Mouse (Mus musculus) stomach, embryonic 16.5 days (tissue): ENCODE results near the gene Serpinf2. TPM values are rescaled to one million over a fixed set of nuclear protein-coding genes. Genes with fewer than 3 reads are reported as not detected.

Experiments used
- ATAC-seq: fragments of 200-750 bp; cut with Nextera tagmentation; 2 replicates; pipeline ENCODE4 v1.8.0; 2017; ENCODE audit warnings: moderate number of reproducible peaks, moderate TSS enrichment; ENCODE audit not compliant: insufficient read depth, low FRiP score
- H3K27ac ChIP-seq: fragments of 300-500 bp; sonication (generic); 2 replicates; pipeline ENCODE4 v1.5.1; 2014; ENCODE audit warnings: low read length
- H3K27me3 ChIP-seq: fragments of 300-500 bp; sonication (generic); 2 replicates; pipeline ENCODE4 v1.6.1; 2014; ENCODE audit warnings: low read length, control low read depth, mixed read lengths; ENCODE audit not compliant: control insufficient read depth, insufficient read depth
- H3K36me3 ChIP-seq: fragments of 300-500 bp; sonication (generic); 2 replicates; pipeline ENCODE4 v1.6.1; 2014; ENCODE audit warnings: low read length; ENCODE audit not compliant: control insufficient read depth, insufficient read depth
- H3K4me1 ChIP-seq: fragments of 300-500 bp; sonication (generic); 2 replicates; pipeline ENCODE4 v1.6.1; 2014; ENCODE audit warnings: low read length, control low read depth, mixed read lengths; ENCODE audit not compliant: control insufficient read depth, insufficient read depth
- H3K4me2 ChIP-seq: fragments of 300-500 bp; sonication (generic); 2 replicates; pipeline ENCODE4 v1.6.1; 2014; ENCODE audit warnings: low read depth, low read length, mixed read lengths
- H3K4me3 ChIP-seq: fragments of 300-500 bp; sonication (generic); replicated peaks from 2 replicates; pipeline ENCODE4 v1.5.1; 2014; ENCODE audit warnings: mild to moderate bottlenecking, low read length
- H3K9ac ChIP-seq: fragments of 300-500 bp; sonication (generic); 2 replicates; pipeline ENCODE4 v1.6.1; 2014; ENCODE audit warnings: low read length
- H3K9me3 ChIP-seq: fragments of 300-500 bp; sonication (generic); replicated peaks from 2 replicates; pipeline ENCODE4 v1.6.1; 2016; ENCODE audit warnings: low read length, control low read depth; ENCODE audit not compliant: control insufficient read depth
- WGBS: fragments of 180-500 bp; shearing (Covaris S2); extraction: QIAGEN DNeasy Blood & Tissue Kit; methylation state at CpG from one replicate; pipeline ENCODE4 v1.1.7; 2014; 5-methylcytosine and 5-hydroxymethylcytosine counted together
- polyA plus RNA-seq: library from polyadenylated mRNA; unstranded; fragments of >200 nt; fragmentation: Nextera tagmentation; extraction: Ambion mirVana; gene quantifications from 2 replicates; pipeline ENCODE4 v1.2.1, GENCODE M21; 2015

Gene Serpinf2
- polyA plus RNA-seq: 65.3 and 68.3 TPM in 2 replicates

GRCm38 (mm10) chr11:75439363-75439762 lies at the start of gene Serpinf2:
Gene Serpinf2, minus strand, starts transcription at chr11:75439591.
- Histone ChIP-seq H3K9me3 (no peaks in the 10 kb centered on the region), H3K27ac (peak within 1 kb of the TSS; percentile 60), H3K36me3 (peaks cover under 1% of the 10 kb centered on the region; the same call in 1 of the 2 replicates), H3K4me2 (peak within 1 kb of the TSS; percentile 7; the same call in 1 of the 2 replicates), H3K9ac (no peak within 1 kb of the TSS; the same call in 1 of the 2 replicates), H3K4me3 (no peak within 1 kb of the TSS), H3K27me3 (no peaks in the 10 kb centered on the region), H3K4me1 (no peaks in the 10 kb centered on the region)
- ATAC-seq: peak; percentile 87
- WGBS: 61% methylated on average over 6 of the region's 6 CpGs

GRCm38 (mm10) chr11:75487496-75487895 lies 48.1 kb upstream of the Serpinf2 start:
- peak overlapping the region; percentile 67; the same call in 1 of the 2 replicates for H3K27ac ChIP-seq
- WGBS: 39% methylated on average over 6 of the region's 6 CpGs
- ATAC-seq: no peak

DNA sequence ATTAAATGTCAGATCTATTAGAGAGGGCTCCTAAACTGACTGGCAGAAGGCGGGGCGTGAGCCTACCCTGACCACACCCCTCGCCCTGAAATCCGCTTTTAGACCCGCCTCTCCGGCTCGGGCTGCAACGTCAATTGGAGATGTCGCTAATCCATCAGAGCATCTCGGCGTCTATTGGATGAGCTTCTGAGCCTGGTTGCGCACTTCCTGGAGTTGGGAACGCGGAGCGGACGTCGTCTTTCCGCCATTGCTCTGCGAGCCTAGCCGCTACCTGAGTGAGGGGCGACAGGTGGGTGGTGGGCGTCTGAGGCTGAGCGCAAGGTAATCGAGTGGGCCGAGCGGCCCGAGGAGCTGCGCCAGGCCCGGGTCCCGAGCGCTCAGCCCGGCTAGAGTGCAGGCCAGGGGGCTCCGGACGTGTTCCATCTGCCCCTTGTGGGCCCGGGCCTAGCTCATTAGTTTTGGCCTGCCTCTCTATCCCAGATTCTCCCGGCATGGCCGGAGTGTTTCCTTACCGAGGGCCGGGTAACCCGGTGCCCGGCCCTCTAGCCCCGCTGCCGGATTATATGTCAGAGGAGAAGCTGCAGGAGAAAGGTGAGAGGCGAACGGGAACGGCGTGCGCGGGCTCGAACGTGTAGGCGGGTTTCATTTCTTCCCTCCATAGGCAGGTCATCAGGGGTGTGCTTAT lies 47.4 kb upstream of the Serpinf2 start, which contains the start of gene Prpf8:
Gene Prpf8, plus strand, starts transcription at position 216 of the 685 bp plus-strand sequence.
- peaks cover 7% of the 10 kb centered on the region for H3K4me1 ChIP-seq
- no peaks in the 10 kb centered on the region for H3K27me3 ChIP-seq
- H3K9ac ChIP-seq: peak within 1 kb of the TSS; percentile 98
- H3K27ac ChIP-seq: peak within 1 kb of the TSS; percentile 67
- WGBS: under 1% methylated on average over 52 of the region's 52 CpGs
- no peaks in the 10 kb centered on the region for H3K9me3 ChIP-seq
- H3K4me3 ChIP-seq: peak within 1 kb of the TSS; percentile 99
- peak within 1 kb of the TSS; percentile 93 for H3K4me2 ChIP-seq
- H3K36me3 ChIP-seq: peaks cover 17% of the 10 kb centered on the region
- peak; percentile 100 for ATAC-seq

More at GRCm38 (mm10) chr11:75487496-75487895, 48.1 kb upstream of the Serpinf2 start:
- peaks cover 7% of the 10 kb centered on the region for H3K4me1 ChIP-seq
- H3K9ac ChIP-seq: peak overlapping the region; percentile 98
- peak overlapping the region; percentile 93 for H3K4me2 ChIP-seq
- H3K27me3 ChIP-seq: no peaks in the 10 kb centered on the region
- H3K4me3 ChIP-seq: peak overlapping the region; percentile 99
- H3K36me3 ChIP-seq: peaks cover 17% of the 10 kb centered on the region
- H3K9me3 ChIP-seq: no peaks in the 10 kb centered on the region

- H3K9me3 ChIP-seq: no peaks in the 10 kb centered on the region
- peaks cover 11% of the 10 kb centered on the region; the same call in 1 of the 2 replicates for H3K36me3 ChIP-seq
- no peak overlapping the region for H3K9ac ChIP-seq
- WGBS: 27% methylated on average over 3 of the region's 3 CpGs
- H3K4me1 ChIP-seq: peaks cover 7% of the 10 kb centered on the region
- H3K27me3 ChIP-seq: no peaks in the 10 kb centered on the region
- H3K27ac ChIP-seq: no peak overlapping the region
- ATAC-seq: peak; percentile 23; the same call in 1 of the 2 replicates
- H3K4me3 ChIP-seq: peak overlapping the region; percentile 99; the same call in 1 of the 2 replicates
- H3K4me2 ChIP-seq: peak overlapping the region; percentile 31
These were observed 46.8 kb upstream of the Serpinf2 start for GRCm38 (mm10) chr11:75486192-75486591.

DNA sequence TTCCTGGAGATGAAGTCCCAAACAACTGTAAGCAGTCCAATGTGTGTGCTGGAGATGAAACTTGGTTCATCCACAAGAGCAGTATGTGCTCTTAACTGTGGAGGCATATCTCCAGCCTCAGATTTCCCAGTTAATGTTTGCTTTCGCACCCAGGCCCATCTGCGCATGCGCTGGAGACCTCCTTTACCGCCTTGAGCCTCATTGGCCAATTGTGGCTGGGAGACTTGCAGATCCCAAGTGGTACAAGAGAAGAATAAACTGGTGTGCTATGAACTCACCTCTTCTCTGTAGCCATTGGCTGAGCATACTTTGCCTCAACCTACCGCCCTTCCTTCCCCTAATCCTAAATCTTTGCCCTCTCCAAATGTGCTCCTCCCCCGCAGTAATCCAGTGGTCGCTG lies 34.0 kb upstream of the Serpinf2 start:
- 55% methylated on average over 7 of the region's 7 CpGs for WGBS
- ATAC-seq: no peak

DNA sequence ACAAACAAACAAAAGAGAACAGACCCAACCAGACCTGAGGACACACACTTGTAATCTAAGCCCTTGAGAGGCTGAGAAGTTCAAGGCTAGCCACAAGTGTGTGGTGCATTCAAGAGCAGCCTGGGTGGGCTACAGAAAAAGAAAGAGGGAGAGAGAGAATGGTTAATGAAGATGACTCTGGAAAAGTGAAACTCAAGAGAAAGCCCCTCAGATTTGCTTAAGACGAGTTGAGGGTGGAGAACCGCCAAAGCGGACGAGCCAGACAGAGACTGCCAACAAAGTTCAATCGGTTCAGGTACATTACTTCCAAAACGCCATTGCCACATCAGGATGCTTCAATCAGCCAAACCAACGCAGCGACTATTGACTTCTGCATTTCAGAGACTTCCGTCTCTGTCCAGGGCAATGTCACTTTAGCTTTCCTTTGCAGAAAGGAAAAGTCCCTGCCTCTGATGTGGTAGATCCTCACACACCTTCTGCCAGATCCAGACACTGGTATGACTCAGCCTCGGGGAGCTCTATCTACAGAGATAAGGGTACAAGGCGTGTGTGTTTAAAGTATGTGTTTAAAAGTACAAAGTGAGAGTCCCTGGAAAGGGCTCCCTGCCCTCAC lies 33.2 kb upstream of the Serpinf2 start:
- Histone ChIP-seq H3K4me2 (no peak overlapping the region), H3K27me3 (no peaks in the 10 kb centered on the region), H3K4me3 (no peak overlapping the region), H3K9me3 (no peaks in the 10 kb centered on the region), H3K9ac (no peak overlapping the region), H3K27ac (no peak overlapping the region), H3K36me3 (no peaks in the 10 kb centered on the region), H3K4me1 (peaks cover 6% of the 10 kb centered on the region)
- no peak for ATAC-seq
- 67% methylated on average over 11 of the region's 11 CpGs for WGBS

More for the DNA sequence above, 34.0 kb upstream of the Serpinf2 start:
- Histone ChIP-seq H3K9me3 (no peaks in the 10 kb centered on the region), H3K27me3 (no peaks in the 10 kb centered on the region), H3K4me1 (peaks cover 3% of the 10 kb centered on the region), H3K27ac (no peak overlapping the region), H3K4me3 (no peak overlapping the region), H3K9ac (no peak overlapping the region), H3K4me2 (no peak overlapping the region), H3K36me3 (no peaks in the 10 kb centered on the region)

DNA sequence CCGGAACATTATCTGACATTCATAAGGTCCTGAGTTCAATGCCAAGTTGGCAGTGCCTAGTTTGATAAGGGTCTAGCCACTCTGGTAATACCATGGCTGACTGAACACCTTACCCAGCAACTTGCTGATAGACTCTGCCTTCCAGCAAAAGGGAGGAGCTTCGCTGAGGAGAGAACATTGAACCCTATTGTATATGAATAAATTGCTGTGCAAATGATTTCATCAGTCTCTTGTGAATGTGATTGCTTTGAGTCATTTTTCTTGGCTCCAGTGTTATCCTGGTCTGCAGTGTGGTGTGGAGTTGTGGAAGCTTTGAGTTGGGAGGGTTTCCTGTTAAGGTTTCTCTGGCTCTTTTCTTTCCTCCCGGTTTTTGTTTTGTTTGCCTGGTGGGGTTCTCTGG lies 31.3 kb upstream of the Serpinf2 start:
- Histone ChIP-seq H3K4me3 (no peak overlapping the region), H3K4me2 (no peak overlapping the region), H3K27me3 (no peaks in the 10 kb centered on the region), H3K27ac (no peak overlapping the region), H3K36me3 (0 out of 2 replicates have a peak, but pooled peaks cover under 1% of the 10 kb centered on the region), H3K9me3 (no peaks in the 10 kb centered on the region), H3K4me1 (peaks cover 8% of the 10 kb centered on the region), H3K9ac (no peak overlapping the region)
- WGBS: 80% methylated on average over 3 of the region's 3 CpGs
- ATAC-seq: no peak

DNA sequence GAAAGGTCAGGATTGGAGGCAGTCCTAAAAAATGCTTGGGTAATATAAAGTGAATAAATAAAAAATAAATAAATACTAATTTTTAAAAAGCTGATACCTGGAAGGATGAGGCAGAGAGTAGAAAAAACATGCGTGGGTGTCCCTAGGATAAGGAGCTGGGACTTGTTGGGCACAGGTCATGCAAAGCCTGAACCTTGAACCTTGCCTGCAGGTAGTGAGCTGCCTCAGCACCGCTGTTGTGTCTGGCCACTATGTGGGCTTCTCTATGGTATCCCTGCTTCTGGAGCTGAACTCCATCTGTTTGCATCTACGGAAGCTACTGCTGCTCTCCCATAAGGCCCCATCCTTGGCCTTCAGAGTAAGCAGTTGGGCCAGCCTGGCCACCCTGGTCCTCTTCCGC lies 29.9 kb upstream of the Serpinf2 start:
- WGBS: 93% methylated on average over 4 of the region's 4 CpGs
- Histone ChIP-seq H3K9me3 (no peaks in the 10 kb centered on the region), H3K4me1 (peaks cover 8% of the 10 kb centered on the region), H3K4me2 (no peak overlapping the region), H3K4me3 (no peak overlapping the region), H3K27ac (no peak overlapping the region), H3K27me3 (no peaks in the 10 kb centered on the region), H3K9ac (no peak overlapping the region), H3K36me3 (0 out of 2 replicates have a peak, but pooled peaks cover 5% of the 10 kb centered on the region)
- ATAC-seq: no peak

DNA sequence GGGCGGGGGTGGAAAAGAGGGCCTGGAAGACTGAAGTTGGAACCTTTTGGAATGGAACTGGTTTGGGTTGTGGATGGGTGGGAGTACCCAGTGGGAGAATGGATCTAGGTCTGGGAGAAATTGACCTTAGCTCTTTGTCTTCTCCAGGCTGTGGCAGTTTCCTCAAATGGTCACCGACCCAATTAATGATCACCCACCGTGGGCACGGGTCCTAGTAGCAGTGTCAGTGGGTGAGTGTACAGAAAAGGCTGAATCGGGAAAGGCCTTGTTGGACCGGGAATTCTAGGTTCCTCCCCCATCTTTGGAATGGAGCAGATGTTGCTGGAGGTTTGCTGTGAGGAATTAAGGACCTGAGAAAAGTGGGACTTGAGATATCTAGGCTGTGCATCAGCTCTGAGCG lies 29.0 kb upstream of the Serpinf2 start:
- H3K27ac ChIP-seq: peak overlapping the region; percentile 17; the same call in 1 of the 2 replicates
- WGBS: 56% methylated on average over 7 of the region's 7 CpGs
- no peak for ATAC-seq

More for the DNA sequence above, 29.0 kb upstream of the Serpinf2 start:
- H3K36me3 ChIP-seq: 0 out of 2 replicates have a peak, but pooled peaks cover 5% of the 10 kb centered on the region
- H3K9me3 ChIP-seq: no peaks in the 10 kb centered on the region
- H3K4me2 ChIP-seq: peak overlapping the region; percentile 87
- no peaks in the 10 kb centered on the region for H3K27me3 ChIP-seq
- H3K4me3 ChIP-seq: peak overlapping the region; percentile 59
- peaks cover 13% of the 10 kb centered on the region for H3K4me1 ChIP-seq
- H3K9ac ChIP-seq: peak overlapping the region; percentile 82
